Mouse (Mus musculus) hindbrain, embryonic 13.5 days (tissue): ENCODE data around the gene Abcc9. TPM values are rescaled to one million over a fixed set of nuclear protein-coding genes. Genes with fewer than 3 reads are reported as not detected.

Source experiments
- ATAC-seq: fragments of 200-750 bp; cut with Nextera tagmentation; 2 replicates; pipeline ENCODE4 v1.8.0; 2017; ENCODE audit warnings: moderate TSS enrichment; ENCODE audit not compliant: low FRiP score
- H3K27ac ChIP-seq: fragments of 300-500 bp; sonication (generic); 2 replicates; pipeline ENCODE4 v1.5.1; 2015; ENCODE audit warnings: inconsistent platforms, mild to moderate bottlenecking, moderate library complexity
- H3K27me3 ChIP-seq: fragments of 300-500 bp; sonication (generic); 2 replicates; pipeline ENCODE4 v1.6.1; 2015; ENCODE audit warnings: mild to moderate bottlenecking, inconsistent platforms
- H3K36me3 ChIP-seq: fragments of 300-500 bp; sonication (generic); 2 replicates; pipeline ENCODE4 v1.6.1; 2015; ENCODE audit warnings: mild to moderate bottlenecking, inconsistent platforms
- H3K4me1 ChIP-seq: fragments of 300-500 bp; sonication (generic); replicated peaks from 2 replicates; pipeline ENCODE4 v1.6.1; 2015; ENCODE audit warnings: inconsistent platforms
- H3K4me2 ChIP-seq: fragments of 300-500 bp; sonication (generic); 2 replicates; pipeline ENCODE4 v1.6.1; 2015; ENCODE audit warnings: inconsistent platforms, mild to moderate bottlenecking, moderate library complexity
- H3K4me3 ChIP-seq: fragments of 300-500 bp; sonication (generic); 2 replicates; pipeline ENCODE4 v1.5.1; 2015; ENCODE audit warnings: mild to moderate bottlenecking, inconsistent platforms
- H3K9ac ChIP-seq: fragments of 300-500 bp; sonication (generic); 2 replicates; pipeline ENCODE4 v1.6.1; 2015; ENCODE audit warnings: mild to moderate bottlenecking, inconsistent platforms
- H3K9me3 ChIP-seq: fragments of 300-500 bp; sonication (generic); 2 replicates; pipeline ENCODE4 v1.6.1; 2016; ENCODE audit warnings: inconsistent platforms
- WGBS: fragments of 180-500 bp; shearing (Covaris S2); methylation state at CpG from one replicate; pipeline ENCODE4 v1.1.7; 2015; 5-methylcytosine and 5-hydroxymethylcytosine counted together
- polyA plus RNA-seq: library from polyadenylated mRNA; unstranded; fragments of >200 nt; fragmentation: Nextera tagmentation; extraction: Ambion mirVana; gene quantifications from 2 replicates; pipeline ENCODE4 v1.2.1, GENCODE M21; 2015

Abcc9 gene
- polyA plus RNA-seq, 1 experiment from 2014 or later: 2.6 TPM

GRCm38 (mm10) chr6:142558076-142558475 is 144.0 kb downstream of the Abcc9 start:
- no peak overlapping the region for H3K4me2 ChIP-seq
- H3K9me3 ChIP-seq: no peaks in the 10 kb centered on the region
- H3K4me3 ChIP-seq: no peak overlapping the region
- no peaks in the 10 kb centered on the region for H3K4me1 ChIP-seq
- H3K9ac ChIP-seq: no peak overlapping the region
- no peaks in the 10 kb centered on the region for H3K36me3 ChIP-seq
- H3K27me3 ChIP-seq: no peaks in the 10 kb centered on the region
- H3K27ac ChIP-seq: no peak overlapping the region
- 83% methylated on average over 10 of the region's 10 CpGs for WGBS
- no peak for ATAC-seq

GRCm38 (mm10) chr6:142555988-142556387 is 146.1 kb downstream of the Abcc9 start:
- Histone ChIP-seq H3K9me3 (no peaks in the 10 kb centered on the region), H3K4me3 (no peak overlapping the region), H3K27me3 (no peaks in the 10 kb centered on the region), H3K4me2 (no peak overlapping the region), H3K36me3 (no peaks in the 10 kb centered on the region), H3K27ac (no peak overlapping the region), H3K4me1 (no peaks in the 10 kb centered on the region), H3K9ac (no peak overlapping the region)
- no peak for ATAC-seq
- WGBS: 57% methylated on average over 1 of the region's 1 CpGs

- Histone ChIP-seq H3K4me3 (no peak overlapping the region), H3K4me2 (no peak overlapping the region), H3K27me3 (no peaks in the 10 kb centered on the region), H3K9ac (no peak overlapping the region), H3K27ac (no peak overlapping the region), H3K4me1 (no peaks in the 10 kb centered on the region), H3K9me3 (no peaks in the 10 kb centered on the region), H3K36me3 (no peaks in the 10 kb centered on the region)
- ATAC-seq: no peak
- 70% methylated on average over 4 of the region's 4 CpGs for WGBS
These were observed 150.6 kb downstream of the Abcc9 start for GRCm38 (mm10) chr6:142551482-142551881.

- Histone ChIP-seq H3K4me2 (no peak overlapping the region), H3K9ac (no peak overlapping the region), H3K36me3 (no peaks in the 10 kb centered on the region), H3K27me3 (no peaks in the 10 kb centered on the region), H3K4me1 (no peaks in the 10 kb centered on the region), H3K9me3 (no peaks in the 10 kb centered on the region), H3K4me3 (no peak overlapping the region), H3K27ac (no peak overlapping the region)
- ATAC-seq: no peak
- 71% methylated on average over 4 of the region's 4 CpGs for WGBS
These were observed 151.2 kb downstream of the Abcc9 start for GRCm38 (mm10) chr6:142550871-142551270.

- no peaks in the 10 kb centered on the region for H3K9me3 ChIP-seq
- no peak overlapping the region for H3K27ac ChIP-seq
- no peak overlapping the region for H3K9ac ChIP-seq
- no peaks in the 10 kb centered on the region for H3K27me3 ChIP-seq
- ATAC-seq: no peak
- 88% methylated on average over 2 of the region's 2 CpGs for WGBS
- no peak overlapping the region for H3K4me3 ChIP-seq
- no peaks in the 10 kb centered on the region for H3K36me3 ChIP-seq
- no peak overlapping the region for H3K4me2 ChIP-seq
- no peaks in the 10 kb centered on the region for H3K4me1 ChIP-seq
These were observed 153.7 kb downstream of the Abcc9 start for GRCm38 (mm10) chr6:142548377-142548776.

- no peak for ATAC-seq
These were observed 157.0 kb downstream of the Abcc9 start for GRCm38 (mm10) chr6:142545132-142545531.

GRCm38 (mm10) chr6:142543648-142544047 is 158.5 kb downstream of the Abcc9 start:
- Histone ChIP-seq H3K4me2 (no peak overlapping the region), H3K27ac (no peak overlapping the region), H3K9me3 (no peaks in the 10 kb centered on the region), H3K4me1 (no peaks in the 10 kb centered on the region), H3K36me3 (no peaks in the 10 kb centered on the region), H3K4me3 (no peak overlapping the region), H3K27me3 (no peaks in the 10 kb centered on the region), H3K9ac (no peak overlapping the region)
- no peak for ATAC-seq
- 75% methylated on average over 4 of the region's 4 CpGs for WGBS

More at GRCm38 (mm10) chr6:142545132-142545531, 157.0 kb downstream of the Abcc9 start:
- Histone ChIP-seq H3K9me3 (no peaks in the 10 kb centered on the region), H3K27me3 (no peaks in the 10 kb centered on the region), H3K4me2 (peak overlapping the region; percentile 24; the same call in 1 of the 2 replicates), H3K27ac (no peak overlapping the region), H3K9ac (no peak overlapping the region), H3K36me3 (no peaks in the 10 kb centered on the region), H3K4me1 (no peaks in the 10 kb centered on the region), H3K4me3 (no peak overlapping the region; the same call in 1 of the 2 replicates)
- WGBS: 55% methylated on average over 14 of the region's 14 CpGs

GRCm38 (mm10) chr6:142542800-142543175 is 159.3 kb downstream of the Abcc9 start:
- Histone ChIP-seq H3K4me3 (no peak overlapping the region), H3K9ac (no peak overlapping the region), H3K4me1 (no peaks in the 10 kb centered on the region), H3K4me2 (no peak overlapping the region), H3K27ac (no peak overlapping the region), H3K36me3 (no peaks in the 10 kb centered on the region), H3K27me3 (no peaks in the 10 kb centered on the region), H3K9me3 (no peaks in the 10 kb centered on the region)
- 94% methylated on average over 6 of the region's 6 CpGs for WGBS
- ATAC-seq: no peak

GRCm38 (mm10) chr6:142542082-142542799 is 159.9 kb downstream of the Abcc9 start:
- no peak for ATAC-seq
- Histone ChIP-seq H3K27ac (no peak overlapping the region), H3K4me2 (no peak overlapping the region), H3K4me1 (no peaks in the 10 kb centered on the region), H3K9ac (no peak overlapping the region), H3K27me3 (no peaks in the 10 kb centered on the region), H3K36me3 (no peaks in the 10 kb centered on the region), H3K4me3 (no peak overlapping the region), H3K9me3 (no peaks in the 10 kb centered on the region)
- 83% methylated on average over 8 of the region's 8 CpGs for WGBS

- Histone ChIP-seq H3K27ac (no peak overlapping the region), H3K9me3 (no peaks in the 10 kb centered on the region), H3K36me3 (no peaks in the 10 kb centered on the region), H3K27me3 (no peaks in the 10 kb centered on the region), H3K9ac (no peak overlapping the region), H3K4me2 (no peak overlapping the region), H3K4me1 (no peaks in the 10 kb centered on the region), H3K4me3 (no peak overlapping the region)
- no peak for ATAC-seq
- 91% methylated on average over 10 of the region's 10 CpGs for WGBS
These were observed 161.5 kb downstream of the Abcc9 start for GRCm38 (mm10) chr6:142540561-142541160.

- no peak for ATAC-seq
- Histone ChIP-seq H3K27ac (no peak overlapping the region), H3K4me2 (no peak overlapping the region), H3K9me3 (no peaks in the 10 kb centered on the region), H3K4me3 (no peak overlapping the region), H3K9ac (no peak overlapping the region), H3K36me3 (no peaks in the 10 kb centered on the region), H3K4me1 (no peaks in the 10 kb centered on the region), H3K27me3 (no peaks in the 10 kb centered on the region)
- 95% methylated on average over 5 of the region's 5 CpGs for WGBS
These were observed 162.0 kb downstream of the Abcc9 start for GRCm38 (mm10) chr6:142540131-142540530.

- Histone ChIP-seq H3K9me3 (no peaks in the 10 kb centered on the region), H3K4me2 (no peak overlapping the region), H3K4me1 (no peaks in the 10 kb centered on the region), H3K9ac (no peak overlapping the region), H3K4me3 (no peak overlapping the region), H3K27ac (no peak overlapping the region), H3K27me3 (no peaks in the 10 kb centered on the region), H3K36me3 (no peaks in the 10 kb centered on the region)
- WGBS: 86% methylated on average over 17 of the region's 17 CpGs
- ATAC-seq: no peak
These were observed 163.6 kb downstream of the Abcc9 start for GRCm38 (mm10) chr6:142538503-142538902.
